In the genomic region with DNA sequence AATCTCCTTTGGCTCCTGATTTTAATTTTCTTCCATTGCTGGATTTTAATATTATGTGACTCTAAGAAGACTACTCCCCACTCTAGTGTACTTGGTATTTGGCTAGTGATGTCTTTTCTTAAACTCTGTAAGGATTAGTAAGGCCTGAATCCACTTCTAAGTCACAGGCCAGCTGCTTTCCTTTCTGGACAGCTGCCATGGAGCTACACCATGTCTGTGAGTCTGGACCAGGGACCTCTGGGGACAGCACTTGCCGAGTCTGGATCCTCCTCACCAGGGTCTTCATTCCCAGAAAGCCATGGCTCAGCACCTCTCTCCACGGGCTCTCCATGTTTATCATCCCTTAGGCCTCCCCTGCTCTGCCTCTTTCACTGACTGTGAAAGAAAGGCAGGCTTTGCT, we compare ENCODE assay signal across 24 mouse cellular contexts. TPM values are rescaled to one million over a fixed set of nuclear protein-coding genes. Genes with fewer than 3 reads are reported as not detected.
DNase-seq lines count a peak whose midpoint lies in the region; ATAC-seq and TF ChIP-seq lines count a peak whose summit lies in the region.
"Had no signal": no experiment of that assay in that cellular context is flagged by ENCODE, and none has a peak within 500 bp of the region (broad histone marks: within the 10 kb centered on the region; RNA-seq: fewer than 3 reads in every experiment).

No protein-coding gene starts in this region.

- no peak overlapping the region for H3K9ac ChIP-seq in lung, embryonic 14.5 days
- H3K9ac ChIP-seq: forebrain, postnatal 0 days; kidney, embryonic 15.5 days; limb, embryonic 12.5 days; liver, embryonic 14.5 days; lung, embryonic 15.5 days; neural tube, embryonic 15.5 days had no signal

- no peak for TF ChIP-seq CTCF in gastrocnemius, adult 2 months (IDR thresholded peaks at IDR 0.05)
- no peak for TF ChIP-seq CTCF in lung, embryonic 14.5 days (IDR thresholded peaks at IDR 0.05; ENCODE audit: low read depth)

- H3K4me1 ChIP-seq in lung, embryonic 14.5 days (ENCODE audit: insufficient read depth) = no peaks in the 10 kb centered on the region
- H3K4me1 ChIP-seq: heart, embryonic 10.5 days; kidney, embryonic 15.5 days; limb, embryonic 12.5 days; lung, embryonic 15.5 days; neural tube, embryonic 15.5 days had no signal

- no peak overlapping the region for H3K4me2 ChIP-seq in lung, embryonic 14.5 days
- H3K4me2 ChIP-seq: kidney, embryonic 15.5 days; limb, embryonic 12.5 days; lung, embryonic 15.5 days; neural tube, embryonic 15.5 days had no signal

- no peaks in the 10 kb centered on the region for H3K9me3 ChIP-seq in lung, embryonic 14.5 days (ENCODE audit: low read depth, low read length)
- H3K9me3 ChIP-seq: heart, embryonic 10.5 days; kidney, embryonic 15.5 days; limb, embryonic 12.5 days; lung, embryonic 15.5 days; neural tube, embryonic 15.5 days had no signal

- no peak overlapping the region for H3K27ac ChIP-seq in gastrocnemius, adult 2 months
- H3K27ac ChIP-seq in lung, embryonic 14.5 days (ENCODE audit: low read depth) = no peak overlapping the region
- H3K27ac ChIP-seq: heart, embryonic 10.5 days; kidney, embryonic 15.5 days; limb, embryonic 12.5 days; liver, embryonic 14.5 days; lung, embryonic 15.5 days; neural tube, embryonic 15.5 days; stomach, postnatal 0 days had no signal

- no peaks in the 10 kb centered on the region for H3K27me3 ChIP-seq in lung, embryonic 14.5 days (ENCODE audit: insufficient read depth, low read length)
- H3K27me3 ChIP-seq: kidney, embryonic 15.5 days; limb, embryonic 12.5 days; lung, embryonic 15.5 days; neural tube, embryonic 15.5 days; Patski had no signal

- WGBS in lung, embryonic 14.5 days = 25% methylated on average over 2 of the region's 2 CpGs

- H3K4me3 ChIP-seq in gastrocnemius, adult 2 months = no peak overlapping the region
- no peak overlapping the region for H3K4me3 ChIP-seq in lung, embryonic 14.5 days (ENCODE audit: low read depth, low read length)
- H3K4me3 ChIP-seq: heart, embryonic 10.5 days; kidney, embryonic 15.5 days; limb, embryonic 12.5 days; lung, embryonic 15.5 days; neural tube, embryonic 15.5 days had no signal

- intact Hi-C loops in gastrocnemius, adult 2 months (cut with DNase I) = no loop called here

- no peaks in the 10 kb centered on the region for H3K36me3 ChIP-seq in lung, embryonic 14.5 days (ENCODE audit: insufficient read depth)
- H3K36me3 ChIP-seq: G1E; heart, embryonic 10.5 days; kidney, embryonic 15.5 days; limb, embryonic 12.5 days; lung, embryonic 15.5 days; neural tube, embryonic 15.5 days had no signal

- peak; percentile 16 for DNase-seq in gastrocnemius, postnatal 10 days
- no peak for DNase-seq in gastrocnemius, adult 2 months
- DNase-seq in kidney, adult 9 months = peak; percentile 35
- DNase-seq in kidney, adult 8-10 months = no peak
- DNase-seq in lung, embryonic 14.5 days = peak; percentile 64
- DNase-seq in lung, postnatal 25 days (ENCODE audit: low spot score) = no peak
- peak; percentile 8 for DNase-seq in retina, postnatal 7 days (ENCODE audit: low read depth, low spot score)
- DNase-seq: adrenal gland, adult 2 months; B cell, adult 2 months; cerebellum, adult 2 months; forebrain, postnatal 0 days; lung, postnatal 4 days; right cerebral cortex, postnatal 14 days; thymus, adult 2 months; thymus, postnatal 4 days had no signal

- no peak for ATAC-seq in lung, embryonic 14.5 days (ENCODE audit: insufficient read depth)
- ATAC-seq: forebrain, postnatal 0 days; Patski had no signal

RNA-seq across cellular contexts. Expression of a gene that starts 42.2 kb away (rescaled TPM):
- total RNA-seq in gastrocnemius, postnatal 10 days (2021) = 10 to 100 TPM; 15.4 to 17.5 TPM
- total RNA-seq in gastrocnemius, adult 2 months (2021) = 10 to 100 TPM; 20.4 to 29.0 TPM
- polyA plus RNA-seq in lung, embryonic 14.5 days (2014; fragmentation: Nextera tagmentation; extraction: Ambion mirVana) = 47.7 and 51.4 TPM in 2 replicates

Comparison
In these comparisons a context has a peak if more than half of its experiments do, and no peak if none do; other contexts are left out.
1. DNase-seq: peak in gastrocnemius, postnatal 10 days (single experiment), kidney, adult 9 months (single experiment), lung, embryonic 14.5 days (single experiment) and retina, postnatal 7 days (single experiment); none in gastrocnemius, adult 2 months (single experiment), kidney, adult 8-10 months (0 of 2) and lung, postnatal 25 days (single experiment).